Mouse (Mus musculus) layer of hippocampus, adult 8-10 months (tissue): ENCODE measurements around the gene 2210016L21Rik. TPM values are rescaled to one million over a fixed set of nuclear protein-coding genes. Genes with fewer than 3 reads are reported as not detected.
"Not testable (repeated sequence)": the region's sequence is repeated elsewhere in the genome, so short reads cannot be mapped to it uniquely, and the experiment has no call there.

ENCODE experiments used
- DNase-seq, 2 experiments: peaks; one replicate each; pipeline ENCODE4 v3.0.0; 2022; ENCODE audit warnings: low spot score in 2 of 2
- total RNA-seq, 4 experiments: library from RNA; stranded (reverse); gene quantifications; 2 replicates each; pipeline ENCODE4 v1.2.4; 2022

The 2210016L21Rik gene
- total RNA-seq, result 100 to 1,000 TPM; 183 to 208 (median 204) TPM

DNA sequence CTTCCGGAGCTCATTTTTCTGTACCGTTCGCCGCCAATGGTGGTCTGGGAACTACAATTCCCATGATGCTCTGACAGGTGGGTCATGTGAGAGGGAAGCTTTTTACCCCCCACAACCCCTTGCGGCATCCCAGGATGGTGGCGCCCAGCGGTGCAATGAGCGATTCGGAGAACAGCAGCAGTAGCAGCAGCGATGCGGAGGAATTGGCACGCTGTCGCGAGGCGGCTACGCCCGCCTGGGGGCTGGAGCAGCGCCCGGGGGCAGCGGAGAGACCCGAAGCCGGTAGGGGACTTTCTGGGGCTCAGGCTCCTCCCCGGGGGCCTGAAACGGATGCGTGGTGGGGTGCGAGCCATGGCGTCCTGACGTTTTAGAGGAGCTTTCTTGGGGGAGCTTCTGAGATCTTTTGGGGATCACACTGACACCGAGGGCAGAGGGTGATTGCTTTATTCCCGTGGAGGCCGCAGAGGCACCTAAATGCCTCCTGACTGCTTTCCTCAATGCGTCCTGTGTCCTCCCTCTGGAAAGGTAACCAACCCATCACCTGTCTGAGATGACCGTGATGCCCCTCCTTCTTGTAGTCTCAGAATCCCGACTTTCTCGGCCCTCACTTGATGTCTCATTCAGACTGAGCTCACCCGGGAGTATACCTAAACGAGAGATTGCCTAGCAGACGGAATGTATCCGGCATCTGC is at the start of gene 2210016L21Rik:
2210016L21Rik (plus strand) TSS at position 85 of the 692 bp plus-strand sequence.
- peak; percentile 82 to 85 for DNase-seq

DNA sequence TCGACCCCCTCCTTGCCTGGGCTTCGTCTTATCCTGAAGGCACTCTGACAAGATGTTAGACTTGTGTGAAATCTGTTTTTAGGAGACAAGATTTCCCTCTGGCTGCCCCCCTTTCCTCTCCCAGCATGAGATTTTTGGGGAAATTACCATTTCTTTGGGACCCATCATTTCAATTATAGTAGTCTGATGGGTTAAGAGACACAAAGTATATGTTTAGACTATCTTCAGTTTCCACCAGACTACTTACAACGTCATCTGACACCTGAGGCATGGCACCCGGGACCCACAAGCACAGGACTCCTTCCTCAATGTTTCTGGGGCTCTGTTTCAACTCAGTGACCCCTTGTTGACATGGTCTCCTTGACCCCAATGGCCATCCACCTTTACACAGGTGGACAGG is 46.4 kb upstream of the 2210016L21Rik start:
- no peak for DNase-seq

GRCm38 (mm10) chr5:114896688-114897373 is 45.1 kb upstream of the 2210016L21Rik start, which contains the start of gene Oasl2:
TSS of gene Oasl2 (plus strand) at chr5:114896936.
- no peak for DNase-seq

GRCm38 (mm10) chr5:114897374-114897793 is 44.6 kb upstream of the 2210016L21Rik start:
- DNase-seq, result no peak

DNA sequence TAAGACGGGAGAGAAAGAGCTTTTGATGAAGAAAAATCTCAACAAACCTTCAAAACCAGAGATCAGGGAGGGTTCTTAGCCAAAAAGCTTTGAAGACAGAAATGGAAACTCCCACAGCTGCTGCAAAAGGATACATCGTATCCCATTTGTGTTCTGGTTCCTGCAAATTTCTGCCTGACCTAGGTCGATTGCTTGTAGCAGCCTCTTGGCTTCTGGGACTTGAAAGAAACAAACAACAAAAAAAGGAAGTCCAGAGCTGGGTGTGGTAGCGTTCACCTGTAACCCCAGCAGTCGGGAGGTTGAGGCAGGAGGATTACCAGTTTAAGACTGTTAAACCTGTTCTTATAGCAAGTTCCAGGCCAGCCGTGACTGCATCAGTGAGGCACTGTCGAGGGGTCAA is 43.1 kb upstream of the 2210016L21Rik start:
- DNase-seq, result no peak

GRCm38 (mm10) chr5:114902413-114902812 is 39.5 kb upstream of the 2210016L21Rik start:
- no peak for DNase-seq

DNA sequence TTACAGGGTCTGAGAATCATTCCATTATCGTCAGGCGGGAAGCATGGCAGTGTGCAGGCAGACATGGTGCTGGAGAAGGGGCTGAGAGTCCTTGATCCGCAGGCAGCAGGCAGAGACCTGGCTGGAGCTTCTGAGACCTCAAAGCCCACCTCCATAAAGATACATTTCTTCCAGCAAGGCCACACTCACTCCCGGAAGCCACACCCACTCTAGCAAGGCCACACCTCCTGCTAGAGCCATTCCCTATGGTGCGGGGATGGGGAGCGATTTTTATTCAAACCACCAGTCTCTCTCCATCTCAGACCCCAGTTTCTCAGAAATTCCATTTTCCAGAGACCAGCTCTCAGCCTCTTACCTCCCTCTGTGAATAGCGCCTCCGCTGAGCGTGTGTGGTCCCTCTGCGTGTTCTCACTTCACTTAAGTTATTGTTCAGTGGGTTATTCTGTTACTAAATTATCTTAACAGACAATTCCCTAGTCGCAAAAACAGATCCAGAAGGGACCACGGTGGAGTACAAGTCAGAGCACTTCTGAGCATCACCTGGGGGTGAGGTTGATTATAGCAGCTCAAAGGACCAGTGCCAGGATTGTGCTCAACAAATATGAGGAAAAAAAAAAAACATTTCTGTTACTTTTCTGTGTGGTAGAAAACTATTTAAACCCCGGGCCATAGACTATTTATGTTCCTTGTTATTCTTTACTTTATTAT is 33.2 kb upstream of the 2210016L21Rik start:
- no peak for DNase-seq

- no peak for DNase-seq
Measured at GRCm38 (mm10) chr5:114913686-114914085, 28.3 kb upstream of the 2210016L21Rik start.

GRCm38 (mm10) chr5:114914855-114915254 is 27.1 kb upstream of the 2210016L21Rik start:
- peak; percentile 11 to 33 for DNase-seq

DNA sequence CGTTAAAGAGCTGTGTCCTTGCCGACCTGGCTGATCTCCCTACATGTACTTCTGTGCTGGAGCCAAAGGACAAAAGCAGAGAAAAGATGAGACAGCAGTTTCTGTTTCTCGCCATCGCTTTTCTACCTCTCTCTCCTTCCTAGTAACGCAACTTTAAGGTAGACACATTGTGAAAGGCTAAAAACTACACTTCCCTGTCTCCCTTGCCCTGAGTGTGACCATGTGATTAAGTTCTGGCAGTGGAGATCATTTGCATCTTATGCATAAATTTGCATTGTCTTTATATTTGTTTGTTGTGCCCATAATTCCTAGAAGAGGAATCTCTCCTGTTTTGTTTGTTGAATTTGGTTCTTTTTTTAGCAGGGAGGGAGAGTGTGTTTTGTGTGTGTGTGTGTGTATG is 26.1 kb upstream of the 2210016L21Rik start:
- DNase-seq, result no peak

GRCm38 (mm10) chr5:114916777-114917176 is 25.2 kb upstream of the 2210016L21Rik start:
- DNase-seq, result no peak

- DNase-seq, result not testable (repeated sequence)
Measured at GRCm38 (mm10) chr5:114917357-114917756, 24.6 kb upstream of the 2210016L21Rik start.

- DNase-seq, result no peak
Measured at GRCm38 (mm10) chr5:114921551-114922365, 20.2 kb upstream of the 2210016L21Rik start.

DNA sequence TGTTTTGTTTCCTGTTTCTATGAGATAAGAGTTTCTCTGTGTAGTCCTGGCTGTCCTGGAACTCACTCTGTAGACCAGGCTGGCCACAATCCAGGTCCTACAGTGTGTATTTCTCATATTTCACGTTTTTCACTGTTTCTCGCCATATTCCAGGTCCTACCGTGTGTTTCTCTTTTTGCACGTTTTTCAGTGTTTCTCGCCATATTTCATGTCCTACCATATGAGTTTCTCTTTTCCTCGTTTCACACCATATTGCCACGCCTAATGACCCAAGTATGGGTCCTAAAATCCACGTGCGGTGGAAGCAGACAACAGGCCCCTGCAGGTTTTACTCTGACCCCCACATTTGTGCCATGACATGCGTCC is 19.6 kb upstream of the 2210016L21Rik start:
- no peak for DNase-seq

DNA sequence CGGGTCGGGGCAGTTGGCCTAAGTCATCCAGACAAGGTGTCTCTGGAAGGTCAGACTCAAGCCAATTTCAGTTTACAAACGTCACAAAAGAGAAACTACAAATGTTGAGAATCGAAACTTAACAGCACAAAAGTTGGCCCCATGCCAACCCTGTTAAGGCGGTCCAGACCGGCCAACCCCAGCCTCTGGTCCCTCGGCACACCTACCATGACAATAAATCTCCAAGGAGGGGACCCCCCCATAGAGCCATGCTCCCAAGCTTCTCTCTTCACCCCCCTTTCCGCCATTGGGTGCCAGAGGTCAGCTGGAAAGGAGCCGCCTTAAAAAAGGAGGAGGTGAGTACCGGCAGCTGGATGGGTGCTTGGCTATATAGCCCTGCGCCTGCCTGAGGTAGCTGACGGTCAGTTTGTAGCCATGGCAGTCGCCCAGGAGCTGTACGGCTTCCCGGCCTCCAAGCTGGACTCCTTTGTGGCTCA is 18.9 kb upstream of the 2210016L21Rik start, which contains the start of gene Oasl1:
Oasl1 (plus strand) TSS at position 243 of the 476 bp plus-strand sequence.
- DNase-seq, result no peak

DNA sequence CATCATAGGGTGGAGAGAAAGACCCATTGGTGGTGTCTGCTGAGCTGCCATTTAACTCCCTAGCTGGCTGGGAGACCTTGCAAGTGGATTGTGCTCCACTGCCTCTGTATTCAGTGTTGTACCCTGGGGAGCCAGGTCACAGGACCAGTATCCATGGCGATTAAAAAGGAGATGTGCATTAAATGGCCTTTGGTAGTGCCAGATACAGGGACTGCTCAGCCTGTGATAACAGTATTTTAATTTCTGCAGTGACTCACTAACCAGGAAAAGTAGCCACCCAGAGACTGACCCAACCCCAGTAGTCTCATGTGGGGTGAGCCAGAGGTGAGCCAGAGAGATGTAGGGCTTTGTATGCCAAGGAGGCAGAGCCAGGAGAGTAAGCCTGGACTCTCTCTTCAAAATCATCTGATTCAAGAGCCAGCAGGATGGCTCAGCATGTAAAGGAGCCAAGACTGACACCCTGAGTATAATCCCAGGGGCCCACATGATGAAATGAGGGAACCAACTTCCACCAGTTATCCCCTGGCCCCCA is 15.7 kb upstream of the 2210016L21Rik start:
- no peak for DNase-seq

GRCm38 (mm10) chr5:114926753-114927152 is 15.2 kb upstream of the 2210016L21Rik start:
- DNase-seq, result no peak

GRCm38 (mm10) chr5:114931626-114932025 is 10.3 kb upstream of the 2210016L21Rik start:
- DNase-seq, result no peak

- DNase-seq, result no peak
Measured at GRCm38 (mm10) chr5:114933206-114933605, 8.8 kb upstream of the 2210016L21Rik start.

GRCm38 (mm10) chr5:114935838-114936237 is 6.1 kb upstream of the 2210016L21Rik start:
- no peak for DNase-seq

- not testable (repeated sequence) for DNase-seq
Measured at GRCm38 (mm10) chr5:114941138-114941537, 820 bp upstream of the 2210016L21Rik start.
